Mouse (Mus musculus): ENCODE results near the gene St6galnac4. TPM values are rescaled to one million over a fixed set of nuclear protein-coding genes. Genes with fewer than 3 reads are reported as not detected.

St6galnac4 gene
- polyA plus RNA-seq, 1 experiment from 2014 or later: 22.9 TPM

DNA sequence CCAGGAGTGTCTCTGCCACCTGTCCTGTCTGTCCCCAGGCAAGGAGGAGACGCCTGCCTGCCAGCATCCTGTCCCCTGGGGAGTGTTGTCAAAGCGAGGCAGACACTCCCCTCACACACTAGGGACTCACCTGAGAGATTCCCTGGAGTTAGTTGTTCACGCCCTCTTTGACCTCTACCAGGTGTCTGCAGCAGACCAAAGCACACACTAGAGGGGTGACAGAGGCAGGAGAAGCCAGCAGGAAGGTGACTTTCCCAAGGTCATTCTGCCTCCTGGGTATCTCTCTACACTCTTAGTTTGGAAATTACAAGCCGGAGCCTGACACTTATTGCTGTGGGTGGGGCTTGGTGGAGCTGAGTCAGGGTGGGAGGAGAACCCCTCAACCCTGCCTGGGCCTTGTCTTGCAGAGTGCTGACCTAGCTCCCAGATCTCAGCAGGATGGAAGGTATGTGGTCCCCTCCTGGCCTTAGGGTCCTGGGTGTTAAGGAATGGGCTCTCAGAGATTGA lies 41.2 kb downstream of the St6galnac4 start:
- Histone ChIP-seq H3K9ac (ENCODE audit: low read length) (peak overlapping the region; percentile 58; the same call in 1 of the 2 replicates), H3K9me3 (replicated peaks; ENCODE audit: control insufficient read depth, low read length) (no peaks in the 10 kb centered on the region), H3K4me2 (ENCODE audit: low read depth, low read length) (peak overlapping the region; percentile 31; the same call in 1 of the 2 replicates), H3K27ac (ENCODE audit: low read length) (peak overlapping the region; percentile 39), H3K27me3 (ENCODE audit: control insufficient read depth, insufficient read depth, low read length) (no peaks in the 10 kb centered on the region), H3K4me3 (replicated peaks; ENCODE audit: low read length) (no peak overlapping the region), H3K4me1 (ENCODE audit: control insufficient read depth, insufficient read depth, low read length) (peaks cover 46% of the 10 kb centered on the region), H3K36me3 (ENCODE audit: control insufficient read depth, insufficient read depth, low read length) (no peaks in the 10 kb centered on the region)
- ATAC-seq (ENCODE audit: insufficient read depth, low FRiP score): no peak
- 65% methylated on average over 4 of the region's 4 CpGs for WGBS

DNA sequence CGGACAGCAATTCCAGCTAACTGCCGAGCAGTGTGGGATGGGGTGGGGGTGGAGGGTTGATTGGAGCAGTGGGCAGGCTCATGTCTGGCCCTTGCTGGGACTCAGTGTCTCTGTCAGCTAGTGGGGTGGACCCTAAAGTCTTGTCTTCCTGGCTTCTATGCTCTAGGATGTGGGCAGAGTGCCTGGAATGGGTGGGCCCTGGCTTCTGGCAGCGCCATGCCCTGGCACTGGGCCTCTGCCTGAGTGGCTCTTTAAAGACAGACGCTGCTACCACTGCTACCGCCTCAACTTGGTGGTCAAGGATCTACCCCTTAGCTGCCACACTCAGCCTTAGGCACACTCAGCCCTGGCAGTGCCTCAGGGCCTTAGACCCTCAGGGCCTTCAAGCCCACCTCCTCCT lies 41.8 kb downstream of the St6galnac4 start:
- Histone ChIP-seq H3K9ac (ENCODE audit: low read length) (peak overlapping the region; percentile 58), H3K4me3 (replicated peaks; ENCODE audit: low read length) (no peak overlapping the region), H3K27ac (ENCODE audit: low read length) (peak overlapping the region; percentile 39), H3K9me3 (replicated peaks; ENCODE audit: control insufficient read depth, low read length) (no peaks in the 10 kb centered on the region), H3K27me3 (ENCODE audit: control insufficient read depth, insufficient read depth, low read length) (no peaks in the 10 kb centered on the region), H3K4me1 (ENCODE audit: control insufficient read depth, insufficient read depth, low read length) (peaks cover 48% of the 10 kb centered on the region), H3K4me2 (ENCODE audit: low read depth, low read length) (peak overlapping the region; percentile 31; the same call in 1 of the 2 replicates), H3K36me3 (ENCODE audit: control insufficient read depth, insufficient read depth, low read length) (no peaks in the 10 kb centered on the region)
- ATAC-seq (ENCODE audit: insufficient read depth, low FRiP score): peak; percentile 14; the same call in 1 of the 2 replicates
- WGBS: 47% methylated on average over 5 of the region's 5 CpGs

DNA sequence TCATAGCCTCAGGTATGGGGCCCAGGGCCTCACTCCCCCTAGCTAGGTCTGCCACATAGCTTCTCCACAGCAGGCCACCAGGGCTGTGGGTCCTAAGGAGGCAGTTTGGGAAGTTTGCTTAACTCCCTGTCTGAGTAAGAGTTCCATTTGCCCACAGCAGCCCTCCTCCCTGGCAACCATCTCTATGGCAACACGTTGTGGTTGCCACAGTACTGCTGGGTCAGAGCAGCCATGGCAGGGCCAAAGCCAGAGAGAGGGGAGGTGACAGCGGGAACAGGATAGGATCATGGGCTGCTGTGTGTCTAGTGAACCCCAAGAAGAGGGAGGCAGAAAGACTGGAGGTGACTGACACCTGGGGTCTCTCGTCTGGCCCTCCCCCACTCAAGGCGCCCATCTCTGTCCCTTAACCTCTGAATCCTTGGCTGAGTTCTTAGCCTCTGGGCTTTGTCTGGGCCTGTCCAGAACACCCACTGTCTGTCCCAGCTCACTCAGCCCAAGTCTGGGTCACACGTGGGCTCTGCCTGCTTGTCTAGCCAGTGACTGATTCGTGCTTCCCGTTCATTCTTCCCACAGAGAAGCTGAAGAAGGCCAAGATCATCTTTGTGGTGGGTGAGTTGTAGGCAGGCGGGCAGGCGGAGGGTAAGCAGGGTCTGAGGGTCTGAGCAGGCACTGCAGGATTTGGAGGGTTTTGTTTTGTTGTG lies 42.5 kb downstream of the St6galnac4 start:
- H3K27me3 ChIP-seq (ENCODE audit: control insufficient read depth, insufficient read depth, low read length): no peaks in the 10 kb centered on the region
- 50% methylated on average over 9 of the region's 9 CpGs for WGBS
- peaks cover 50% of the 10 kb centered on the region for H3K4me1 ChIP-seq (ENCODE audit: control insufficient read depth, insufficient read depth, low read length)
- H3K9ac ChIP-seq (ENCODE audit: low read length): peak overlapping the region; percentile 58; the same call in 1 of the 2 replicates
- 0 out of 2 replicates have a peak overlapping the region, but pooled peaks have one; percentile 31 for H3K4me2 ChIP-seq (ENCODE audit: low read depth, low read length)
- 0 out of 2 replicates have a peak overlapping the region, but pooled peaks have one; percentile 39 for H3K27ac ChIP-seq (ENCODE audit: low read length)
- H3K36me3 ChIP-seq (ENCODE audit: control insufficient read depth, insufficient read depth, low read length): no peaks in the 10 kb centered on the region
- H3K9me3 ChIP-seq (replicated peaks; ENCODE audit: control insufficient read depth, low read length): no peaks in the 10 kb centered on the region
- ATAC-seq (ENCODE audit: insufficient read depth, low FRiP score): peak; percentile 15; the same call in 1 of the 2 replicates
- H3K4me3 ChIP-seq (replicated peaks; ENCODE audit: low read length): no peak overlapping the region

DNA sequence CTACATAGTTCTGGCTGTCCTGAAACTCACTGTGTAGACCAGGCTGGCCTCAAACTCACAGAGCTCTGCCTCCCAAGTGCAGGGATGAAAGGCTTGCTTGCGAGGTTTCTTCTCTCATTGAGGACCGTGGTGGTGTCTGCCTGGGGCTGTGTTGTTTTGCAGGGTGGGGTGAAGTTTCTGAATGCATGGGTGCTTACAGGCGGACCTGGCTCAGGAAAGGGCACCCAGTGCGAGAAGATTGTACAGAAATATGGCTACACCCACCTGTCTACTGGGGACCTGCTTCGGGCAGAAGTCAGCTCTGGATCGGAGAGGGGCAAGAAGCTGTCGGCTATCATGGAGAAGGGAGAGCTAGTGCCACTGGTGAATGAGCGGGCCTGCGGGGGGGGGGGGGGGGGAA lies 43.1 kb downstream of the St6galnac4 start:
- no peaks in the 10 kb centered on the region for H3K36me3 ChIP-seq (ENCODE audit: control insufficient read depth, insufficient read depth, low read length)
- H3K27me3 ChIP-seq (ENCODE audit: control insufficient read depth, insufficient read depth, low read length): no peaks in the 10 kb centered on the region
- no peak overlapping the region for H3K4me2 ChIP-seq (ENCODE audit: low read depth, low read length)
- no peak for ATAC-seq (ENCODE audit: insufficient read depth, low FRiP score)
- no peak overlapping the region for H3K4me3 ChIP-seq (replicated peaks; ENCODE audit: low read length)
- 78% methylated on average over 8 of the region's 9 CpGs for WGBS
- H3K27ac ChIP-seq (ENCODE audit: low read length): no peak overlapping the region
- no peaks in the 10 kb centered on the region for H3K9me3 ChIP-seq (replicated peaks; ENCODE audit: control insufficient read depth, low read length)
- no peak overlapping the region for H3K9ac ChIP-seq (ENCODE audit: low read length)
- H3K4me1 ChIP-seq (ENCODE audit: control insufficient read depth, insufficient read depth, low read length): peaks cover 44% of the 10 kb centered on the region

DNA sequence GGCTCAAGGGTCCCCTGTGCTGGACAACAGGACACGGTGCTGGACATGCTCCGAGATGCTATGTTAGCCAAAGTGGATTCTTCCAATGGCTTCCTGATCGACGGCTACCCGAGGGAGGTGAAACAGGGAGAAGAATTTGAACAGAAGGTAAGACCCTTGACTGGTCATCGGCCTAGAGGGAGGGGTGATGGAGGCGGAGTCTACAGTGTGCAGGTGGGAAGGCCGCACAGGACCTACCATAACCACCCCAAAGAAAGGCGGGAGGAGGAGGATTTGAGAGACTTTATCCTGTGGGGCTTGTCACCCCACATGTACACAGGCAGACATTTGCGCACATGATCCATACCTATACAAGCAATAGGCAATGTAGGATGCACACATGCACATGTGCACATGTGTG lies 44.2 kb downstream of the St6galnac4 start:
- Histone ChIP-seq H3K4me3 (replicated peaks; ENCODE audit: low read length) (no peak overlapping the region), H3K4me2 (ENCODE audit: low read depth, low read length) (no peak overlapping the region), H3K9me3 (replicated peaks; ENCODE audit: control insufficient read depth, low read length) (no peaks in the 10 kb centered on the region), H3K27me3 (ENCODE audit: control insufficient read depth, insufficient read depth, low read length) (no peaks in the 10 kb centered on the region), H3K27ac (ENCODE audit: low read length) (no peak overlapping the region), H3K36me3 (ENCODE audit: control insufficient read depth, insufficient read depth, low read length) (no peaks in the 10 kb centered on the region), H3K9ac (ENCODE audit: low read length) (no peak overlapping the region), H3K4me1 (ENCODE audit: control insufficient read depth, insufficient read depth, low read length) (peaks cover 34% of the 10 kb centered on the region)
- no peak for ATAC-seq (ENCODE audit: insufficient read depth, low FRiP score)
- WGBS: 84% methylated on average over 10 of the region's 10 CpGs

DNA sequence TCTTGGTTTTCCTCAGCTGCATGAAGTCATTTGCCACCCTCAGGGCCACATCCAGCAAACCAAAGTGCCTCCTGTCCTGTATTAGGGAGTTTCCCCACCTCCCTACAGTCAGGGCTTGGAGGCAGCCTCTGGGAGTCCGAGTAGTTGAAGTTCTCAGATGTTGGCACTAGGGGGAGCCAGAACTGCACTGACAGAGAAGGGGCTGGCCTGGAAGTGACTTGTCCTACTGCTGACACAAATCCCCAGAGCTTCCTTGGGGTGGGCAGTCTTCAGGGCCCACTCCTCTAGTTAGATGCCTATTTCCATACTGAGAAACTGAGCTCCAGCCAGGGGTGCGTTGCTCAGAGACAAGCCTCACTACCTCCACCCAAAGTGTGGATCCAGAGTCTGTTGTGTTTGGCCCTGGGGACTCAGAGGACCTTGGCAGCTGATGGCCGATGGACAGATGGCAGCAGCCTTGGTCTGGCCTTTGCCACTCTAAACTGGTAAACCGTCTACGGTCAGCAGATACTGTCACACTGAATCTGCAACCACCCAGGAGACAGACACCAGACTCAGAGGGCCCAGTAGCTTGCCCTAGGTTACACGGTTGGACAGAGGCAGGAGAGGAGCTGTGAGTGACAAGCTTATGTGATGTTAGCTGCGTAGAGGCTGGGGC lies 45.0 kb downstream of the St6galnac4 start:
- no peaks in the 10 kb centered on the region for H3K9me3 ChIP-seq (replicated peaks; ENCODE audit: control insufficient read depth, low read length)
- peak; percentile 59; the same call in 1 of the 2 replicates for ATAC-seq (ENCODE audit: insufficient read depth, low FRiP score)
- H3K36me3 ChIP-seq (ENCODE audit: control insufficient read depth, insufficient read depth, low read length): no peaks in the 10 kb centered on the region
- H3K9ac ChIP-seq (ENCODE audit: low read length): no peak overlapping the region
- no peaks in the 10 kb centered on the region for H3K27me3 ChIP-seq (ENCODE audit: control insufficient read depth, insufficient read depth, low read length)
- no peak overlapping the region for H3K4me3 ChIP-seq (replicated peaks; ENCODE audit: low read length)
- H3K4me2 ChIP-seq (ENCODE audit: low read depth, low read length): no peak overlapping the region
- H3K4me1 ChIP-seq (ENCODE audit: control insufficient read depth, insufficient read depth, low read length): peaks cover 29% of the 10 kb centered on the region
- WGBS: 47% methylated on average over 7 of the region's 7 CpGs
- H3K27ac ChIP-seq (ENCODE audit: low read length): no peak overlapping the region; the same call in 1 of the 2 replicates

DNA sequence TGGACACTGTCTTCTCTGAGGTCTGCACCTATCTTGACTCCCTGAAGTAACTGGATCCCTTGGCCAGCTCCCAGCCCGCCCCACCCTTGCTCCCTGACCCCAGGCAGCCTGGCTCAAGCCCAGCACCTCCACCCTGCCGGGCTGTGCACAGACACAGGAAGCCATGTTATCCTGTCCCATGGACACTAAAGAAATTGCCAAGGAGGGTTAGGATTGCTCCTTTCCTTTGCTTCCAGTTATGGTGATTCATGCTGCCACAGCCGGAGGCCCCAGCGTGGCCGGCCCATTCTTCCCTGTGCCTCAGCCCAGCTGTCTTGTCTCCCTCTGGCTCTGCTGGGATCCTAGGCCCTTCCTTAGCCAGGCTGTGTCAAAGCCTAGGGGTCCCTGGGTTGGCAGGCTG lies 46.8 kb downstream of the St6galnac4 start:
- Histone ChIP-seq H3K4me1 (ENCODE audit: control insufficient read depth, insufficient read depth, low read length) (peaks cover 22% of the 10 kb centered on the region), H3K27me3 (ENCODE audit: control insufficient read depth, insufficient read depth, low read length) (no peaks in the 10 kb centered on the region), H3K9ac (ENCODE audit: low read length) (peak overlapping the region; percentile 48; the same call in 1 of the 2 replicates), H3K36me3 (ENCODE audit: control insufficient read depth, insufficient read depth, low read length) (no peaks in the 10 kb centered on the region), H3K4me3 (replicated peaks; ENCODE audit: low read length) (no peak overlapping the region), H3K27ac (ENCODE audit: low read length) (peak overlapping the region; percentile 64; the same call in 1 of the 2 replicates), H3K9me3 (replicated peaks; ENCODE audit: control insufficient read depth, low read length) (no peaks in the 10 kb centered on the region), H3K4me2 (ENCODE audit: low read depth, low read length) (no peak overlapping the region)
- no peak for ATAC-seq (ENCODE audit: insufficient read depth, low FRiP score)
- 52% methylated on average over 5 of the region's 5 CpGs for WGBS

DNA sequence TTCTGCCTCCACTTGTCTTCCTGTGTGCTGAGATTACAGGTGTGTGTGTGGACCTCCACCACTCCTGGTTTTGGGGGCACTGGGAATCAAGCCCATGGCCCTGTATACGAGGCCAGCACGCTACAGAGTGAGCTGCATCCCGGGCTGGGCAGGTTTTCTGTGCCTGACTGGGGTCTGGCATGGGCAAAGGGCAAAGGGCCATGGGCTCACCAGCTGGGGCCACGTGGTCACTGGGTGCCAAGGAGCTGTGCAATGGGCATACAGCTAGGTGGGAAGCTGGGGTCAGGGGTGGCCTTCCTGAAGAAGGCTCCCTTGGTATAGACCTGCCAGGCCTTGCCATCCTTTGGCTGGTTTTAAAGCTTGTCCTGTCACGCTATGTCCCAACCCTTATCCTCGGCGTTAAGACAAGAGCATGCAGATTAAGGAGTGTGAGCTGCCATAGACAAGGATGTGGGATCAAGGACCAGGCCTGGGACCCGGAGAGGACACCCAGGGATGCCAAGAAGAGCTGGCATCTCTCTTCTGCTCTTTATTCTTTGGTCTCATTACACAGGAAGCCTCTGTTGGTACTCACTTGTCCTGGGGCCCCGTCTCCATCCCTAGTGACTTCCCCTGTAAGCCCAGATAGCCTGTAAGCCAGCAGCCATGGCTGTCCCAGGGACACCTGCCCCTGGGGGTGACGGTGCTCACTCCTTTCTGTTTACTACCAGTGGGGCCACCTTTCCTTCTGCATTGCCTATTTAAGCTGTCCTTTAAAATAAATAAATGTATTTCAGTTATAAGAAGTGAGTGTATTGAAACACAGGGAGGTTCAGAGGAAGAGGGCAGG lies 47.6 kb downstream of the St6galnac4 start:
- Histone ChIP-seq H3K4me2 (ENCODE audit: low read depth, low read length) (no peak overlapping the region), H3K27me3 (ENCODE audit: control insufficient read depth, insufficient read depth, low read length) (no peaks in the 10 kb centered on the region), H3K27ac (ENCODE audit: low read length) (peak overlapping the region; percentile 33; the same call in 1 of the 2 replicates), H3K4me1 (ENCODE audit: control insufficient read depth, insufficient read depth, low read length) (peaks cover 13% of the 10 kb centered on the region), H3K9ac (ENCODE audit: low read length) (peak overlapping the region; percentile 31; the same call in 1 of the 2 replicates), H3K4me3 (replicated peaks; ENCODE audit: low read length) (no peak overlapping the region), H3K9me3 (replicated peaks; ENCODE audit: control insufficient read depth, low read length) (no peaks in the 10 kb centered on the region), H3K36me3 (ENCODE audit: control insufficient read depth, insufficient read depth, low read length) (no peaks in the 10 kb centered on the region)
- WGBS: 86% methylated on average over 10 of the region's 10 CpGs
- no peak for ATAC-seq (ENCODE audit: insufficient read depth, low FRiP score)
